ENCODE assay signal across 8 mouse cellular contexts in the genomic region with DNA sequence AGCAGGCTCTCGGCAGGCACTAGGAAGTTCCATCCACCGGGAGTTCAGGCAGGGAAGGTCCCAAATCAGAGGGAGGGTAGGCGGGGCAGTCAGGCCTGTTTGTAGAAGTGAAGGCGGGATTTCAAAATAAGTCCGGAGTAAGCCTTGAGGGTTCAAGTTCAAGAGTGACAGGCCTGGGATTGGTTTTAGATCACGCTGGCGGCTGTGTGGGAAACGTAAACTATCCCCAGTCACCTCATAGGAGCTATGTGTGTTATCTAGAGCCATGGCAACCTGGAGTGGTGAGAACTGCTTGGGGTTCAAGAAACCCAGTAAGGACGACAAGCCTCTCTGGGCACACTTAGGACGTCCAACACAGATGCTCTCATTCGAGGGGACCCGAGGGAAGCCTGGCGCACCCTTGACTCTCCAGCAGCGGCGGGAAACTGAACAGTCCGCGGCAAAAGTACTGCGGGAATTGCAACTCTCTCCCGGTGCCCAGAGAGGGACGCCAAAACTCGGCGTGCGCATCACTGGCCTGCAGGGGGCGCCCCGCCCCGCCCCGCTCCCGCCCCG. TPM values are rescaled to one million over a fixed set of nuclear protein-coding genes. Genes with fewer than 3 reads are reported as not detected.
DNase-seq lines count a peak whose midpoint lies in the region; ATAC-seq and TF ChIP-seq lines count a peak whose summit lies in the region.

No protein-coding gene starts in this region.

- WGBS in forebrain, embryonic 11.5 days, result 0% methylated on average over 28 of the region's 29 CpGs
- under 1% methylated on average over 19 of the region's 29 CpGs for WGBS in hindbrain, embryonic 16.5 days
- 1% methylated on average over 23 of the region's 29 CpGs for WGBS in midbrain, embryonic 14.5 days

- ATAC-seq in forebrain, embryonic 11.5 days (replicated peaks; ENCODE audit: low FRiP score), result peak; percentile 82
- ATAC-seq in hindbrain, embryonic 16.5 days, result peak; percentile 79
- peak; percentile 82 for ATAC-seq in midbrain, embryonic 14.5 days (ENCODE audit: low FRiP score, low TSS enrichment)

- no peak for DNase-seq in left cerebral cortex, adult 2 months (ENCODE audit: extremely low spot score in 1 of 2, low spot score in 2 of 2)
- DNase-seq in left cerebral cortex, postnatal 4 days, result no peak
- peak; percentile 40 for DNase-seq in adrenal gland, adult 8-10 months
- peak; percentile 90 for DNase-seq in forebrain, embryonic 11.5 days (ENCODE audit: low spot score)
- DNase-seq in liver, result peak; percentile 32
- DNase-seq in midbrain, embryonic 14.5 days, result peak; percentile 80
- no peak for DNase-seq in Muller cell, postnatal 12 days (ENCODE audit: inconsistent ontology term)

- H3K27ac ChIP-seq in left cerebral cortex, adult 2 months, result no peak overlapping the region
- H3K27ac ChIP-seq in forebrain, embryonic 11.5 days (ENCODE audit: low read depth, low read length), result no peak overlapping the region
- H3K27ac ChIP-seq in hindbrain, embryonic 16.5 days (ENCODE audit: low read depth, low read length), result 0 out of 2 replicates have a peak overlapping the region, but pooled peaks have one; percentile 17
- H3K27ac ChIP-seq in midbrain, embryonic 14.5 days (replicated peaks; ENCODE audit: low read depth, low read length), result no peak overlapping the region

- H3K36me3 ChIP-seq in forebrain, embryonic 11.5 days (ENCODE audit: control insufficient read depth, insufficient read depth, low read length), result peaks cover 2% of the 10 kb centered on the region; the same call in 1 of the 2 replicates
- H3K36me3 ChIP-seq in hindbrain, embryonic 16.5 days (ENCODE audit: control insufficient read depth, insufficient read depth, low read length), result no peaks in the 10 kb centered on the region
- H3K36me3 ChIP-seq in midbrain, embryonic 14.5 days (ENCODE audit: control insufficient read depth, insufficient read depth, low read length), result no peaks in the 10 kb centered on the region

- no peaks in the 10 kb centered on the region for H3K9me3 ChIP-seq in forebrain, embryonic 11.5 days (ENCODE audit: control insufficient read depth, low read length)
- H3K9me3 ChIP-seq in hindbrain, embryonic 16.5 days (ENCODE audit: control insufficient read depth, low read length), result no peaks in the 10 kb centered on the region
- no peaks in the 10 kb centered on the region for H3K9me3 ChIP-seq in midbrain, embryonic 14.5 days (ENCODE audit: control insufficient read depth, low read length)

- peak; percentile 53 for TF ChIP-seq CTCF in left cerebral cortex, adult 2 months (IDR thresholded peaks at IDR 0.05)

- peak overlapping the region; percentile 61 for H3K4me2 ChIP-seq in forebrain, embryonic 11.5 days (ENCODE audit: low read depth, low read length, severe bottlenecking)
- H3K4me2 ChIP-seq in hindbrain, embryonic 16.5 days (ENCODE audit: low read length), result peak overlapping the region; percentile 57
- H3K4me2 ChIP-seq in midbrain, embryonic 14.5 days (ENCODE audit: low read length), result peak overlapping the region; percentile 64

- H3K4me1 ChIP-seq in forebrain, embryonic 11.5 days (replicated peaks; ENCODE audit: control insufficient read depth, insufficient read depth, low read length), result peaks cover 20% of the 10 kb centered on the region
- peaks cover 6% of the 10 kb centered on the region; the same call in 1 of the 2 replicates for H3K4me1 ChIP-seq in hindbrain, embryonic 16.5 days (ENCODE audit: control insufficient read depth, insufficient read depth, low read depth, low read length)
- H3K4me1 ChIP-seq in midbrain, embryonic 14.5 days (ENCODE audit: control insufficient read depth, insufficient read depth, low read length), result peaks cover 20% of the 10 kb centered on the region

- peak overlapping the region; percentile 39 for H3K4me3 ChIP-seq in left cerebral cortex, adult 2 months
- H3K4me3 ChIP-seq in forebrain, embryonic 11.5 days (ENCODE audit: low read depth, low read length), result peak overlapping the region; percentile 42
- H3K4me3 ChIP-seq in hindbrain, embryonic 16.5 days (ENCODE audit: low read length), result peak overlapping the region; percentile 50
- peak overlapping the region; percentile 53 for H3K4me3 ChIP-seq in midbrain, embryonic 14.5 days (replicated peaks; ENCODE audit: low read depth, low read length)

- no peaks in the 10 kb centered on the region for H3K27me3 ChIP-seq in forebrain, embryonic 11.5 days (ENCODE audit: control insufficient read depth, insufficient read depth, low read length)
- no peaks in the 10 kb centered on the region for H3K27me3 ChIP-seq in hindbrain, embryonic 16.5 days (replicated peaks; ENCODE audit: control insufficient read depth, insufficient read depth, low read length)
- H3K27me3 ChIP-seq in midbrain, embryonic 14.5 days (ENCODE audit: control insufficient read depth, insufficient read depth, low read length), result no peaks in the 10 kb centered on the region

- H3K9ac ChIP-seq in forebrain, embryonic 11.5 days (ENCODE audit: low read length), result peak overlapping the region; percentile 47; the same call in 1 of the 2 replicates
- H3K9ac ChIP-seq in hindbrain, embryonic 16.5 days (ENCODE audit: low read depth, low read length), result peak overlapping the region; percentile 58
- no peak overlapping the region for H3K9ac ChIP-seq in midbrain, embryonic 14.5 days (replicated peaks; ENCODE audit: low read length)

- intact Hi-C loops in left cerebral cortex, adult 2 months (cut with DNase I), result loop anchor here (2.0 kb wide), 1 partner anchor 25 kb away; no protein-coding TSS in a partner anchor
- intact Hi-C loops in left cerebral cortex, postnatal 4 days (cut with DNase I), result no loop called here

RNA-seq across cellular contexts. Expression of a gene that starts 0.4 kb away (rescaled TPM):
- 1 to 10 TPM; 6.2 to 7.8 TPM for total RNA-seq in left cerebral cortex, adult 2 months (2021)
- total RNA-seq in left cerebral cortex, postnatal 4 days (2021), result 10 to 100 TPM in 1 of 2 experiments, 1 to 10 TPM in 1; 9.5 to 10.2 TPM
- 10 to 100 TPM; 31.3 to 33.8 (median 31.9) TPM for total RNA-seq in adrenal gland, adult 8-10 months (2022)
- polyA plus RNA-seq in forebrain, embryonic 11.5 days (2014; fragmentation: Nextera tagmentation; extraction: Ambion mirVana), result 52.3 and 56.6 TPM in 2 replicates
- polyA plus RNA-seq in hindbrain, embryonic 16.5 days (2015; fragmentation: Nextera tagmentation; extraction: Ambion mirVana), result 12.2 and 15.5 TPM in 2 replicates
- polyA plus RNA-seq in midbrain, embryonic 14.5 days (2014; fragmentation: Nextera tagmentation; extraction: Ambion mirVana), result 11.8 and 16.4 TPM in 2 replicates

RNA-seq across cellular contexts. Expression of a gene that starts 51.5 kb away (rescaled TPM):
- 10 to 100 TPM; 62.2 to 62.3 TPM for total RNA-seq in left cerebral cortex, adult 2 months (2021)
- total RNA-seq in left cerebral cortex, postnatal 4 days (2021), result 10 to 100 TPM; 43.3 to 46.6 TPM
- 100 to 1,000 TPM in 1 of 4 experiments, 10 to 100 TPM in 3; 80.8 to 101 (median 85.6) TPM for total RNA-seq in adrenal gland, adult 8-10 months (2022)
- polyA plus RNA-seq in forebrain, embryonic 11.5 days (2014; fragmentation: Nextera tagmentation; extraction: Ambion mirVana), result 44.6 and 46.4 TPM in 2 replicates
- polyA plus RNA-seq in hindbrain, embryonic 16.5 days (2015; fragmentation: Nextera tagmentation; extraction: Ambion mirVana), result 57.8 and 58.5 TPM in 2 replicates
- polyA plus RNA-seq in midbrain, embryonic 14.5 days (2014; fragmentation: Nextera tagmentation; extraction: Ambion mirVana), result 50.4 and 57.0 TPM in 2 replicates

Comparison
In these comparisons a context has a peak if more than half of its experiments do, and no peak if none do; other contexts are left out.
1. DNase-seq: peak in adrenal gland, adult 8-10 months (single experiment), forebrain, embryonic 11.5 days (single experiment), liver (single experiment) and midbrain, embryonic 14.5 days (single experiment); none in left cerebral cortex, adult 2 months (0 of 2), left cerebral cortex, postnatal 4 days (single experiment) and Muller cell, postnatal 12 days (single experiment).
2. Peak in every context shown above with its lines, with median percentiles within 50 percentile points of each other: H3K4me3 ChIP-seq, ATAC-seq and H3K4me2 ChIP-seq.